Mouse (Mus musculus): ENCODE measurements around the gene Cldn34c2. TPM values are rescaled to one million over a fixed set of nuclear protein-coding genes. Genes with fewer than 3 reads are reported as not detected.
"Not testable (repeated sequence)": the region's sequence is repeated elsewhere in the genome, so short reads cannot be mapped to it uniquely, and the experiment has no call there.

Cldn34c2 gene
- total RNA-seq (2021), result 1 to 10 TPM in 1 of 2 experiments, not detected in 1; 1.3 TPM
- long read RNA-seq, experiment 1, result 0 reads
- long read RNA-seq, experiment 2, partial matches to known transcripts, result 0 of 1 reads
- long read RNA-seq, experiment 2, other reads (novel, unspliced or antisense), result 1 of 1 reads

DNA sequence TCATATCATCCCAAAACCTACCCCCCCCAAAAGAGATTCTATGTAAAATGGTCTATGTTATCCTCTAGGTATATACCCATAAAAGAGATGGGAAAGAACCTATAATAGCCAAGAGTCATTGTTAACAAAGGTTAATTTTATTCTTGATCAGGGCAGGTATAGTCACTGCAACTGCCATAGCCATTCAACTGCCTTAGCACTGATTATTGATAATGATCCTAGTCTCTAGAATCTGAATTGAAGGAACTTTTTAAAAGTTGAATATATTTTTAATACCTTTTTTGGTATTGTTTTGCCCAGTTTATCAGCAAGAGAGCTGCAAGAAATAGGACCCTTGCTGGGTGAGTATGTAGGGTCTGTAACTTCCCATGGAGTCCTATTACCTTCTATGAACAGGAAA lies at the start of gene Cldn34c2:
Cldn34c2 (plus strand) TSS at position 301 of the 400 bp plus-strand sequence.
- DNase-seq (ENCODE audit: low spot score in 2 of 2), result not testable (repeated sequence)

DNA sequence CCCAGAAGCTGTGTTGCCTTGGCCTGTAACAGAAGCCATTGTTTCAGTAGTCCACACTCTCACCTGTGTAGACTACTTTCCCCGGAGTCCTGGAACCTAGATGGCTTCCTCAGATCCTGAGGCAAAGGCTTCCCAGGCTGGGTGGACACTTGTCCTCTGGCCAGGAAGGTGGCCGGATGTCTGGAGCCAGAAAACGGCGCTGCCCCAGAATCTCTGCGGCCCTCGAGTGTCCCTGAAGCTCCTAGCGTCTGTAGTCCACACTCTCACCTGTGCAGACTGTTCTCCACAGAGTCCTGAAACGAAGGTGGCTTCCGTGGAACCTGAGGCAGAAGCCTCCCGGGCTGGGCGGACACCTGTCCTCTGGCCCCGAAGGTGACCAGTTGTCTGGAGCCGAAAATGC lies 30.1 kb upstream of the Cldn34c2 start:
- not testable (repeated sequence) for DNase-seq (ENCODE audit: low spot score in 2 of 2)

DNA sequence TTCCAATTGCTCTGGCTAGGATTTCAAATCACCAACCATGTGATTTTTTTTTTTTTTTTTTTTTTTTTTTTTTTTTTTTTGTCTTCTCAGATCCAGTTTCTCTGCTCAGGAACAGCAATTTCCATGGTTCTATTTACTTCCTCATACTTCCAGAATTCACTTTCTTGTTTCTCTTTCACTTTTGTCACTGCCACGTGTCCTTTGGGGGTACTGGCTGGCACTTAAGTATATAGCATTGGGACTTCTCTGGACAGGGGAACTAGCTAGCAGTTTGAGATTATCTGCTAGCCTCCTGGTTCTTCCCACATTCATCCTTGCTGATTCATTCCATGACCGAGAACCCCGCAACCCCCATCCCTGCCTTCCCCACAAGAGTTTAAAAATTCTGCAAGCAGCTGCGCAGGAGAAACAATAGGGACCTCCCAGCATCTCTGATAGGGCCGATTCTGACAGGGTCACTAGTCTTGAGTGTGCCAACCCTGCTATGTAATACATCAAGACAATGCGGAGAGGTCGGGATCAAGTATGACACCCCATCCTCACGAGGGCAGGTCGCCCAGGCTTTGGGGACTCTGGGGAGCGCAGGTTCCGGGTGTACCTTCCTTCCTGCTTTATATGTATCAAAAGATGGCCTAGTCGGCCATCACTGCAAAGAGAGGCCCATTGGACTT lies 30.8 kb downstream of the Cldn34c2 start:
- not testable (repeated sequence) for DNase-seq (ENCODE audit: low spot score in 2 of 2)

Other genes starting within 250 kb of the Cldn34c2 start
- gene Gm17467, start 123.1 kb downstream of the Cldn34c2 start, total RNA-seq (2021), result not detected
- not detected for gene Cldn34c3, start 212.0 kb downstream of the Cldn34c2 start, total RNA-seq (2021)

All from gastrocnemius, postnatal 4 days (tissue).